Mouse (Mus musculus) gastrocnemius, postnatal 25 days (tissue): Measurements from ENCODE around the gene Crb2. TPM values are rescaled to one million over a fixed set of nuclear protein-coding genes. Genes with fewer than 3 reads are reported as not detected.

Source experiments
- DNase-seq: peaks from one replicate; pipeline ENCODE4 v3.0.0; 2022
- long read RNA-seq, 2 experiments: library from polyadenylated mRNA; stranded (forward); transcript quantifications; one replicate each; pipeline ENCODE4 v2.0.0; 2021
- total RNA-seq, 2 experiments: library from RNA; stranded (reverse); gene quantifications; 1 replicate in 1 of 2; 2 replicates in 1 of 2; pipeline ENCODE4 v1.2.3; 2021

The Crb2 gene
- total RNA-seq: not detected
- long read RNA-seq, experiment 1: 0 reads
- long read RNA-seq, experiment 2: 0 reads

DNA sequence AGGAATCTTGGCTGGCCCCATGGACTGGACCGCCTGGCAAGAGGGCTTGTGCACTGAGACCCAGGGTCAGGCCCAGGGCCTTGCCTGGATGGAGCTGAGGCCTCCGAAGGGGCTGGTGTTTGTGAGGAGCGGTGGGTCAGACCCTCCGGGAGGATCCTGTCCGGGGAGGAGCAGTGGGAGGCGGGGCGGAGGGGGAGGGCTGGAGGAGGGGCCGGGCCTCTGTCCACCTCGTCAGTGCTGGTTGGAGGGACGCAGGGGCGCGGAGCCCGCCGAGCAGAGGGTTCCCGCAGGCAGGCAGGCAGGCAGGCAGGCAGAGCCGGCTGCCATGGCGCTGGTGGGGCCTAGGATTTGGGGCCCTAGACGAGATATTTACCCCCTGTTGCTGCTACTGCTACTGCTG is at the start of gene Crb2:
Gene Crb2 (plus strand): TSS at position 234 of the 400 bp plus-strand sequence.
- DNase-seq: no peak

DNA sequence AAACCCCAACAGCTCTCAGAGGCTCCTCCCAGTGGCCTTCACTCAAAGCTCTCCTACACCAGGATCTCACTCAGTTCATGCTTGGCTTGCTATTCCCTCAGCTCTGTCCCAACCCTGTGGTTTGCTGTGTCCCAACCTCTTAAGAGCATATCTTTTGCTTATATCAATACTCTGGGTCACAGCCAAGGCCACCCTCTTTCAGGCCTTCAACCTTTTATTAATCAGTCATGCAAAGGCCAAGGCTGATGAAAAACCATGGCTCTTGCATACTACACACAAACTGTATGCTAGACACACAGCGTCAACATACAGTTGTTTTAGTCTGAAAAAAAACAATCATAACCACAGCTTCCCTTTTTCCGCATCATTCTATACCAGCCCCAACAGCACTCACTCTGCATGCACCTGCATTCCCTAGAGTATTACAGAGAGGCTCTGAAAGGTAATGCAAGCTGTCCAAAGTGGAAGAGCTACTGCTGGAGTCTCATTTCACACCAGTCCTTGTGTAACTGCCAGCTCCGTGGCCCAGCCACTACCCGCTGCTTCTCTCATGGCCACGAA is 44.7 kb upstream of the Crb2 start:
- no peak for DNase-seq

GRCm38 (mm10) chr2:37734979-37735806 is 40.9 kb upstream of the Crb2 start:
- no peak for DNase-seq

DNA sequence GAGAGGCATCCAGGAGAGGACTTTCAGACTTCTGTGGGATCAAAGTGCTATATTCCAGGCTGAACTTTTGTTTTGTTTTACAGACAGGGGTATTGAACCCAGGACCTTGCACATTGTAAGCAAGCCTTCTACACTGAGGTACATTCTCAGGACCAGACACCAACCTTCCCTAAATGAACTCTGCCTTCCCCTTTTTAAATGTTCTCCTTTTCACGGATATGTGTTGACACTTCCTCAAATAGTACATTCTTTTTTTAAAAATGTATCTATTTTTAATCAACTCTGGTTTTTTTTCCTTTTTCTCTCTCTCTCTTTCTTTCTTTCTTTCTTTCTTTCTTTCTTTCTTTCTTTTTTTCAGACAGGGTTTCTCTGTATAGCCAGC is 40.3 kb upstream of the Crb2 start:
- DNase-seq: no peak

- DNase-seq: peak; percentile 61
These were observed 34.1 kb upstream of the Crb2 start for GRCm38 (mm10) chr2:37741806-37742554.

GRCm38 (mm10) chr2:37744773-37745395 is 31.2 kb upstream of the Crb2 start:
- no peak for DNase-seq

DNA sequence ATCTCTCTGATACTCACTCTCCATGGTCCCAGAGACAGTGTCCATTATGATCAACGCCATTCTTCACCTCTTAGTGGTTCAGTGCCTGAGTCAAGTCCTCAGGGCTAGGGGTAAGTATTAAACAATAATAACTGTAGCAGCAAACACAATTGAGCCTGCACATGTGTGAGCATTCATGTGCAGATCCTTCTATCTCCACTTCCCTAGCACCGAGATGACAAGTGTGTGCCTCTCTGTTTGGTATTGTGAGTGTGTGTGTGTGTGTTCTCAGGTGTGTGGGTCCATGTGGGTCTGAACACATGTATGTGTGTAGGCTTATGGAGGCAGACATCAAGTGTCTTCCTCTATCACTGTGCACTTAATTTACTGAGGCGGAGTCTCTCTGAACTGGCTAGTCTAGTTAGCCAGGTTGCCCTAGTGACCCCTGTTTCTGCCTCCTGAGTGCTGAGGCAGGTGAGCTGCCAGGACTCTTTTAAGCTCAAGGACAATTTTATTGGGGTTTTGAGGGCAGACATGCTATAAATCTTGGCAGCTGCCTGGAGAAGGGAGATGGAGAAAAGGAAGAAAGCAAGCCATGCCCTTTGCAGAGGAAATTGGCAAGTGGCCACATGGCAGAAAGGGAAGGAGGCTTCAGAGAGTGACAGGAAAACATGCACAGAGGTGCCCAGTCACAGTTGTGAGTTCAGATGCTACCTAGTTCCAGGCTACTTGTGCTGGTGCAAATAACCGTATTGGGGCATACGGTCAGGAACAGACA is 29.6 kb upstream of the Crb2 start:
- peak; percentile 24 for DNase-seq

- DNase-seq: peak; percentile 31
These were observed 28.1 kb upstream of the Crb2 start for GRCm38 (mm10) chr2:37747909-37748308.

- DNase-seq: peak; percentile 57
These were observed 27.5 kb upstream of the Crb2 start for GRCm38 (mm10) chr2:37748442-37749066.

- DNase-seq: no peak
These were observed 26.7 kb upstream of the Crb2 start for GRCm38 (mm10) chr2:37749323-37749722.

DNA sequence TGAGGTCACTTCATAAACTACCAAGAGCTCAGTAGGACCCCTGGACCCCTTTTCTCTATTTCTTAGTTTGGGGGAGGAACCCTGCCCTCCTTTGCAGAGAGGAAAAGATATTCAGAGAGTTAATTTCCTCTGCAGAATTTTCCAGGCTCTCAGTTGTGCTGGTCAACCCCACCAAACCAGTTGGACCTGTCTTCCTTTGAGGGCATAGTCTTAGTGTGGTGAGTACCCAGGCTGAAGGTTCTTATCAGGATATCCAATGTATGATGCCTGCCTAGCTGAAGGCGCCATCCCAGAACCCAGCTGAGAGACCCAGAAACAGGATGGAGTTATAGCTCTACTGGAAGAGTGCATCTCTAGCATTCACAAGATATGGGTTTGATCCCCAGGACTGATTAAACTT is 24.9 kb upstream of the Crb2 start:
- DNase-seq: no peak

DNA sequence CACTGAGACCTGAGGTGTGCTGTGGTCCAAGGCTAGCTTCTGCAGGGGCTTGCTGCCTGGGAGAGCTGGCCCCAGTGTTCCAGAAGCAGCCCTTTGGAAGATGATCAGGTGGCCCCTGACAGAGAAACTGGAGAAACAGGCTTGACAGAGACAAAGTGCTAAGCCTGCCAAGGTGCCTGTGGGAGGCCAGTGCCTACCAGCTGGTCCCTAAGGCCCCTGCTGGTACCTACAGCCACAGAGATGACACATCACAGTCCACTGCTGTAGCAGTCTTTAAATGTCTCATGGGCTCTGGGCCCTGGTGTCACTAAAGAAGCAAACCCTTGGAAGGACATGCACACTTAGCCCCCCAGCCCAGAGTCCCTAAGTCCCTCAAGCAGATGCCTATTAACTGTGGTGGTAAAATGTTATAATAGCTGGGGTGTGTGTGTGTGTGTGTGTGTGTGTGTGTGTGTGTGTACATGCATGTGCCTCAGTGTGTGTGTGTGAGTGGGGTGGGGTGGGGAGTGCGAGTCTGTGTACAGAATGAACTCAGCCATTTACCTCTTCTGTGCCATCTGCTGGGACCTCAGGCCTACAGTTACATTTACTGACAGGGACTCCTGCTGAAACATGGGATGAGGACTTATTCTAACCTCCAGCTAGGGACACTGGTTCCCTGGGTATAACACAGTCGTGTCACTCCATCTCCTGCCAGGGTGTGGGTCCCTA is 19.7 kb upstream of the Crb2 start:
- DNase-seq: no peak

GRCm38 (mm10) chr2:37757016-37757415 is 19.0 kb upstream of the Crb2 start:
- DNase-seq: no peak

GRCm38 (mm10) chr2:37757784-37758183 is 18.3 kb upstream of the Crb2 start:
- DNase-seq: no peak

DNA sequence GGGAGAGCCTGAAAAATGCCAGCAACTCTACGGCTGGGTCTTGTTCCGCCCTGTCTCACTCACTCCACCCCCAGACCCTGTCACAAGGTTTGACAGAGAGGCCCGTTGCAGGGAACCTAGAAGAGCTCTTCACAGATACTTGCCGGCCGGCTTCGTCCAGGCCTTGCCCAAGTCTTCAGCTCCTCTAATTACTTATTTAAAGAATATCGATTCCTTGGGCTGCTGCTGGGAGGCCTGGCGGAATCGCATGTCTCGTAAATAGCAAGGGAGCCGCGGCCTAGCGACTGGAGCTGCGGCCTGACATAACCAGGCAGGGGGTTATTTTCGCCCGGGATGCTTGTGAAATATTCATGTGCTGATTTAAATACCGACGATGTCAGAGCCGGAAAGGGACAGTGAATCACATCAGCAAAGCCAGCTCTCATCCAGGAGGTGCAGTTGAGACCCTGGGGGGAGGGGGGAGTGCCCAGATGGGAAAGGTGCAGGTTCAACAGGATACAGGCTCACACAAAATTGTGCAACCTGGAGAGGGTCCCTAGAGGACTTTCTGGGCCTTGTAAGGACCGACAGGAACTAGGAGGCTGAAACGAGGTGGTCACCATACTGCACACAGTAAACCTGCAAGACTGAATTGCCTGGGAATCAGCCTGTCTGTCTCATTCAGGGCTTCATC is 17.6 kb upstream of the Crb2 start:
- no peak for DNase-seq

- DNase-seq: no peak
These were observed 15.4 kb upstream of the Crb2 start for GRCm38 (mm10) chr2:37760633-37761032.

DNA sequence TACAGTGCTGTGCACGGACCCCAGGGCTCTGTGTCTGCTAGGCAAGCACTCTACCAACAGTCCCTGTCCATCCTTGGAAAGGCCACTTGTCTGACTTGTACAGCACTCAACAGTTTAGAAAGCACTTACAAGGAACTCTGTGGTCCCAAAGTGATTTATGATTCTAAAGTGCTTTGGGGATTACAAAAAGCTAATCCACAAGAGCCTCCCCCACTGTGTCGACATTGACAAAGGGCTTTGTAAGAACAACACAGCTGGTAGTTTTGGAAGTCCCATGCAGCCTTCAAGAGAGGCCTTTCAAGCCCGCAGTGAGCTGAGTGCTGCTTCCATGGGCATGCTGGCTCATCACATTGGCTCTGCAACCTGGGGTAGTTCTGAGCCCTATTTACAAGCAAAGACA is 12.4 kb upstream of the Crb2 start:
- no peak for DNase-seq

DNA sequence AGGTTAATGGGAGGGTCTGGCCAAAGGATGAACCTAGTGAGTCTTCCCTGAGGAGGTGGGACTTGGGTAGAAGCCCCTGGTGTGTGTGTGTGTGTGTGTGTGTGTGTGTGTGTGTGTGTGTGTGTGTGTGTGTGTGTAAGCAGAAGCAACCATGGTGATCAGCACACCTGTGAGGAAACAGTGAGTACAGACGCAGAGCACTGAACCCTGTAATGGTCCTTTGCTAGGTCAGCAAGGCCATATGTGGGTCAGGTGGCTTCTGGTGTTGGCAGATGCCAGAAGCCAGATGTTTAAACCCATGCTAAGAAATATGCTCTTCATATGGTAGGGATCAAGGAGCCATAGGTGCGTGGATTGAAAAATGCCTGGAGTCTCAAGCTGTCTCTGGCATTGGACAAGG is 11.5 kb upstream of the Crb2 start:
- no peak for DNase-seq

DNA sequence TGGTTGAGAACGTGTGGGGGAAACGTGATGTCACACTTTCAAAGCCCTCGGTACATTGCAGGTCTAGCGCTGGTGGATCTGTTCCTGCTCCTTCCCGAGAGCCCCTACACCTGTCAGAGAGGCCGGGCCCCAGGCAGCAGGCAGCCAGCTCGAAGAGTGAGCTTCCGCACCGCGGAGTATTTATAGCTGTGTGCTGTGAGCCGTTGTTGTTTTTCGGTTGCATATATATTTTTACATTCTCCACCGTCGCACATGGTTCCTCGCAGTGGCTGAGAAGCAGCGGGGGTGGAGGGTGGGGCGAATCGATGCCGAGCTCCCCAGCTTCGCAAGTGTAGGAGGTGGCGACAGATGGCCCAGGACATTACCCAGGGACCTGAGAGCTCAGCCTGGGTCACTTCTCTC is 11.0 kb upstream of the Crb2 start:
- no peak for DNase-seq
